Mouse (Mus musculus) ES-E14 (cell line): Measurements from ENCODE around the gene Gm4881.

Experiments used
- CHD2 ChIP-seq: IDR thresholded peaks from 2 replicates; pipeline ENCODE4 v1.6.1; 2014; ENCODE audit warnings: mild to moderate bottlenecking, low read depth, low read length, inconsistent platforms
- HCFC1 ChIP-seq: IDR thresholded peaks from 2 replicates; pipeline ENCODE4 v1.6.1; 2012; ENCODE audit warnings: low read length, inconsistent platforms, borderline replicate concordance; ENCODE audit not compliant: insufficient read depth
- MAFK ChIP-seq: IDR thresholded peaks from 2 replicates; pipeline ENCODE4 v1.6.1; 2014; ENCODE audit warnings: mild to moderate bottlenecking, low read depth, low read length, inconsistent platforms; ENCODE audit not compliant: insufficient read depth
- ZC3H11A ChIP-seq: IDR thresholded peaks from 2 replicates; pipeline ENCODE4 v1.6.1; 2012; ENCODE audit warnings: low read depth, mild to moderate bottlenecking, inconsistent platforms, low read length, borderline replicate concordance
- ZNF384 ChIP-seq: IDR thresholded peaks from 2 replicates; pipeline ENCODE4 v1.6.1; 2012; ENCODE audit warnings: low read depth, low read length, inconsistent platforms

DNA sequence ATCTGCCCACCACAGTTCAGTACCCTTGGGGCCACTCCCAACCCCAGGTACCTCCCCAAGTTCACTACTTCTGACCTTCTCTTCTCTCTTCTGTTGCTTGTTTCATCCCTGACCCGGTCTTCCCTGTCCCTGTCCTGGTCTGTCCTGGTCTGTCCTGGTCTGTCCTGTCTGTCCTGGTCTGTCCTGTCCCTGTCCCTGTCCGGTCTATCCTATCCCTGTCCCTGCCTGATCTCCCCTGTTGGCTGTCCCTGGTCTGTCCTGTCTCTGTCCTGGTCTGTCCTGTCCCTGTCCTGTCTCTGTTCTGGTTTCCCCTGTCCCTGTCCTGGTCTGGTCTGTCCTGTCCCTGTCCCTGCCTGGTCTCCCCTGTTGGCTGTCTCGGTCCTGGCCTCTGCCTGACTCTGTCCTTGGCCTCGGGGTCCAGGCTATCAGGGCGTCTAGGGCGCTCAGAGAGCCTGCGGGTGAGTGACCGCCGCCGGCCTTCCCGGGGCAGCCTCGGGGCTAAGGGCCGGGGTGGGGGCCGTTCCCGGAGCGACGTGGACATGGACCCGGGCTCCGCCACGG, 25.5 kb downstream of the Gm4881 start:
- TF ChIP-seq CHD2 (no peak), ZC3H11A (no peak), ZNF384 (no peak), HCFC1 (no peak), MAFK (no peak)
